Mouse (Mus musculus): Measurements from ENCODE around the gene Fads6. TPM values are rescaled to one million over a fixed set of nuclear protein-coding genes. Genes with fewer than 3 reads are reported as not detected.

The Fads6 gene
- total and polyA plus RNA-seq, 3 experiments, result 0.30 to 8.5 (median 0.63) TPM

GRCm38 (mm10) chr11:115243783-115244182, 53.7 kb downstream of the Fads6 start:
- H3K4me1 ChIP-seq (ENCODE audit: control insufficient read depth in 1 of 2, insufficient read depth in 2 of 2), result peaks cover 18 to 31% of the 10 kb centered on the region in 2 experiments
- dilution Hi-C loops (cut with MboI; ENCODE audit: extremely low pct_ligation_motif_present, extremely low pct_unique_long_range_greater_than_20kb, low sequenced_read_pairs), result no loop called here

DNA sequence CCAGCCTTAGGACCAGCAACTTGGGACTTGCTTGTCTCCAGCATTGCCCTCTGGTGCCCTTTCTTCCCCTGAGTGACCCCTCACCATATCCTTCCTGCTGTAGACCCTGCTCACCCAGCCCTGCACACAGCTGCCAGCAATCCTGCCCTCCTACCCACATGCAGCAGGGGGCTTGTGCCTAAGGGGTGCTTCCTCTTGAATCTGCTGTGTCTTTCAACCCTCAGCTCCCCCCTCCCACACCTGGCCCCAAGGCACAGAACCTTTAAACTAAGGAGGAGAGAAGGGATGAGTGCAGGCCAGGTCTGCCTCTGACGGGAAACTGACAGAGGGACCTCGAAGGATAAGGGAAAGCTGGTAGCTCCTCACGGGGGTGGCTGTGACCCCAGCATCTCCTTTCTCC, 54.7 kb downstream of the Fads6 start:
- TF ChIP-seq GABPA (IDR thresholded peaks at IDR 0.05; ENCODE audit: insufficient replicate concordance, low read depth, low read length) (no peak), NELFE (IDR thresholded peaks at IDR 0.05; ENCODE audit: low read depth, low read length) (no peak), NRF1 (IDR thresholded peaks at IDR 0.05; ENCODE audit: low read depth, low read length) (no peak), MXI1 (IDR thresholded peaks at IDR 0.05; ENCODE audit: low read depth, low read length) (no peak), POLR2A (IDR thresholded peaks at IDR 0.05; ENCODE audit: low read depth, low read length) (no peak), SMC3 (IDR thresholded peaks at IDR 0.05; ENCODE audit: low read depth, low read length) (no peak), ELF1 (IDR thresholded peaks at IDR 0.05; ENCODE audit: low read depth, low read length) (no peak), CTCF (conservative IDR thresholded peaks at IDR 0.05 in 1 of 2, IDR thresholded peaks at IDR 0.05 in 1 of 2; ENCODE audit: low read depth in 2 of 2, low read length in 2 of 2) (no peak), ETS1 (conservative IDR thresholded peaks at IDR 0.05; ENCODE audit: low read depth, low read length) (no peak), TCF12 (IDR thresholded peaks at IDR 0.05; ENCODE audit: low read depth, low read length) (no peak), JUND (conservative IDR thresholded peaks at IDR 0.05; ENCODE audit: low read depth, low read length) (no peak)
- Histone ChIP-seq H3K4me3 (replicated peaks in 1 of 3; ENCODE audit: low read depth in 2 of 3, low read length in 2 of 3, poor library complexity in 1 of 3) (no peak overlapping the region), H3K36me3 (replicated peaks in 1 of 2; ENCODE audit: control insufficient read depth in 1 of 2, insufficient read depth in 1 of 2, low read length in 1 of 2) (peaks cover 34 to 86% of the 10 kb centered on the region in 2 experiments), H3K4me1 (ENCODE audit: control insufficient read depth in 1 of 2, insufficient read depth in 2 of 2) (peaks cover 13 to 21% of the 10 kb centered on the region in 2 experiments), H3K9ac (ENCODE audit: insufficient read depth, low read depth) (no peak overlapping the region), H3K79me2 (replicated peaks; ENCODE audit: control insufficient read depth, extremely low read depth, insufficient read depth, poor library complexity, severe bottlenecking) (no peaks in the 10 kb centered on the region), H3K27ac (ENCODE audit: insufficient read depth, low read depth) (no peak overlapping the region), H3K9me3 (replicated peaks; ENCODE audit: low read length) (no peaks in the 10 kb centered on the region), H3K27me3 (replicated peaks) (no peaks in the 10 kb centered on the region), H3K4me2 (ENCODE audit: insufficient read depth, low read depth, poor library complexity, severe bottlenecking) (no peak overlapping the region)
- in situ Hi-C loops (cut with MboI; ENCODE audit: low pct_ligation_motif_present, low pct_unique_long_range_greater_than_20kb, low sequenced_read_pairs), result no loop called here
- dilution Hi-C loops (cut with MboI; ENCODE audit: extremely low pct_ligation_motif_present, extremely low pct_unique_long_range_greater_than_20kb, low sequenced_read_pairs), result no loop called here
- no peak for DNase-seq (ENCODE audit: extremely low read depth)

More at GRCm38 (mm10) chr11:115243783-115244182, 53.7 kb downstream of the Fads6 start:
- DNase-seq (ENCODE audit: extremely low read depth), result no peak
- no peak overlapping the region for H3K27ac ChIP-seq (ENCODE audit: insufficient read depth, low read depth)
- H3K9me3 ChIP-seq (replicated peaks; ENCODE audit: low read length), result no peaks in the 10 kb centered on the region
- H3K4me2 ChIP-seq (ENCODE audit: insufficient read depth, low read depth, poor library complexity, severe bottlenecking), result no peak overlapping the region
- TF ChIP-seq MXI1 (IDR thresholded peaks at IDR 0.05; ENCODE audit: low read depth, low read length), result no peak
- TF ChIP-seq RAD21 (IDR thresholded peaks at IDR 0.05; ENCODE audit: low read depth, low read length), result no peak
- TF ChIP-seq HCFC1 (IDR thresholded peaks at IDR 0.05; ENCODE audit: low read depth, low read length), result no peak
- no peak for TF ChIP-seq ETS1 (conservative IDR thresholded peaks at IDR 0.05; ENCODE audit: low read depth, low read length)
- no peak for TF ChIP-seq MAX (IDR thresholded peaks at IDR 0.05; ENCODE audit: low read length)
- no peak for TF ChIP-seq USF1 (IDR thresholded peaks at IDR 0.05; ENCODE audit: low read depth, low read length)
- TF ChIP-seq IRF4 (IDR thresholded peaks at IDR 0.05; ENCODE audit: low read depth, low read length), result no peak
- TF ChIP-seq ZC3H11A (IDR thresholded peaks at IDR 0.05; ENCODE audit: low read depth, low read length), result no peak
- in situ Hi-C loops (cut with MboI; ENCODE audit: low pct_ligation_motif_present, low pct_unique_long_range_greater_than_20kb, low sequenced_read_pairs), result no loop called here
- no peak overlapping the region for H3K9ac ChIP-seq (ENCODE audit: insufficient read depth, low read depth)
- H3K36me3 ChIP-seq (replicated peaks in 1 of 2; ENCODE audit: control insufficient read depth in 1 of 2, insufficient read depth in 1 of 2, low read length in 1 of 2), result peaks cover 34 to 76% of the 10 kb centered on the region in 2 experiments
- no peaks in the 10 kb centered on the region for H3K27me3 ChIP-seq (replicated peaks)
- H3K4me3 ChIP-seq (replicated peaks in 1 of 3; ENCODE audit: low read depth in 2 of 3, low read length in 2 of 3, poor library complexity in 1 of 3), result no peak overlapping the region
- H3K79me2 ChIP-seq (replicated peaks; ENCODE audit: control insufficient read depth, extremely low read depth, insufficient read depth, poor library complexity, severe bottlenecking), result no peaks in the 10 kb centered on the region
